Mouse (Mus musculus): Measurements from ENCODE around the gene 4930451I11Rik. TPM values are rescaled to one million over a fixed set of nuclear protein-coding genes. Genes with fewer than 3 reads are reported as not detected.

The 4930451I11Rik gene
- polyA plus RNA-seq, 1 experiment from 2014 or later = not detected

DNA sequence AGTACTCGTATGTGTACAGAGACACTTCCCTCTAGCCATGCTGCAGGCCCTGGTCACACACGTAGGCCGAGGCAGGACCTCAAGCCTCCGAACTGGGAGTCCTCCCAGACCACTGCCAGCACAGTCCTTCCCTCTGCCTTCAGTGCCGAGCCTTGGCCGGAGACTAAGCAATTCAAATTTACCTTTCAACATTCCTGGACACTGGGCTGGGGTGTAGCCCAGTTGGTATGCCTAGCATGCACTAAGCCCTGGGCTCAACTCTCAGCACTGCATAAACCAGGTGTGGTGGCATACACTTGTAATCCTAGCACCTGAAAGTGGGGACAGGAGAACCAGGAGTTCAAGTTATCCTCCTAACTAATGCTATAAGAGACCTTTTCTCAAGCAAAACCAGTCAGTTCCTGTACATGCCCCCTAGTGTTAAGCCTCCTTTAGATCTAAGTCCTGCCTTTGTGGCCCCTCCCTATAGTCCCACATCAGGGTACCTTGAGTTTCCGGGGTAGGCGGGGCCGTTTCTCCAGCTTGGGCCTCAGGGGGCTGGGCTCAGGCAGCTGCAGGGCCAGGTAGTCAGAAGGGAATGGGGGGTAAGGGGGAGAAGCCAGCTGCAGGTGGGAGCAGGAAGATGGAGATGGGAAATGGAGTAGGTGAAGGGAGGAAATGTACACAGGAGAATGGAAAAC lies 25.4 kb upstream of the 4930451I11Rik start:
- Histone ChIP-seq H3K9me3 (replicated peaks) (no peaks in the 10 kb centered on the region), H3K27ac (ENCODE audit: poor library complexity, severe bottlenecking) (no peak overlapping the region), H3K36me3 (peaks cover 83% of the 10 kb centered on the region), H3K4me1 (replicated peaks) (peaks cover 6% of the 10 kb centered on the region), H3K4me2 (no peak overlapping the region), H3K9ac (no peak overlapping the region), H3K4me3 (no peak overlapping the region), H3K27me3 (replicated peaks) (no peaks in the 10 kb centered on the region)
- 77% methylated on average over 9 of the region's 9 CpGs for WGBS
- ATAC-seq (ENCODE audit: insufficient number of reproducible peaks, low FRiP score) = no peak

- WGBS = 81% methylated on average over 3 of the region's 3 CpGs
- Histone ChIP-seq H3K4me1 (replicated peaks) (no peaks in the 10 kb centered on the region), H3K36me3 (peaks cover 87% of the 10 kb centered on the region), H3K9me3 (replicated peaks) (no peaks in the 10 kb centered on the region), H3K27me3 (replicated peaks) (peaks cover 7% of the 10 kb centered on the region), H3K4me2 (no peak overlapping the region), H3K4me3 (no peak overlapping the region), H3K9ac (no peak overlapping the region), H3K27ac (ENCODE audit: poor library complexity, severe bottlenecking) (no peak overlapping the region)
- ATAC-seq (ENCODE audit: insufficient number of reproducible peaks, low FRiP score) = no peak
Measured at GRCm38 (mm10) chr7:126855641-126856040, 24.2 kb upstream of the 4930451I11Rik start.

- WGBS = 83% methylated on average over 5 of the region's 5 CpGs
- Histone ChIP-seq H3K4me3 (no peak overlapping the region), H3K9ac (no peak overlapping the region), H3K4me1 (replicated peaks) (peaks cover 9% of the 10 kb centered on the region), H3K27me3 (replicated peaks) (peaks cover 29% of the 10 kb centered on the region), H3K4me2 (no peak overlapping the region), H3K9me3 (replicated peaks) (no peaks in the 10 kb centered on the region), H3K36me3 (peaks cover 69% of the 10 kb centered on the region), H3K27ac (ENCODE audit: poor library complexity, severe bottlenecking) (no peak overlapping the region)
- ATAC-seq (ENCODE audit: insufficient number of reproducible peaks, low FRiP score) = no peak
Measured at GRCm38 (mm10) chr7:126853454-126853853, 22.0 kb upstream of the 4930451I11Rik start.

- Histone ChIP-seq H3K27ac (ENCODE audit: poor library complexity, severe bottlenecking) (no peak overlapping the region), H3K4me1 (replicated peaks) (peaks cover 22% of the 10 kb centered on the region), H3K4me2 (no peak overlapping the region), H3K9ac (no peak overlapping the region), H3K9me3 (replicated peaks) (no peaks in the 10 kb centered on the region), H3K36me3 (peaks cover 47% of the 10 kb centered on the region), H3K4me3 (no peak overlapping the region), H3K27me3 (replicated peaks) (peaks cover 51% of the 10 kb centered on the region)
- ATAC-seq (ENCODE audit: insufficient number of reproducible peaks, low FRiP score) = no peak
- 44% methylated on average over 12 of the region's 12 CpGs for WGBS
Measured at GRCm38 (mm10) chr7:126851192-126851591, 19.8 kb upstream of the 4930451I11Rik start.

DNA sequence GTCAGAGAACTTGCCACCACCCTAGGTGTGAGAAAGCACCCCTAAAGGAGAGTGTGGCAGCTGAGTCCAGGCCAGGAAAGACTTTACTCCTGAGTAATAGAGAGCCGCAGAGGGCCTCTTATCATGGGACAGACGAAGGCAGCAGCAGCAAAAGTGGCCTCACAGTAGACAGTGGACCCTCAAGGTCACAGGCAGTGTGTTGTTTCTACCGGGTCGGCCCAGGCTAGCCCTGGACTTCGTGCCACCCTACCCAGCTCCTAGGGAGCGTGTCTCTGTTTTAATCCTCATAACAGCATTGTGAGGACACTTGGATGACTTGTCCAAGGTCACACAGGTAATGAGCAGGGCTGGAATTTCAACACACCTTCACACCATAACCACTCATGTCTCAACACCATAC lies 18.7 kb upstream of the 4930451I11Rik start:
- no peak overlapping the region for H3K4me3 ChIP-seq
- no peak for ATAC-seq (ENCODE audit: insufficient number of reproducible peaks, low FRiP score)
- peaks cover 22% of the 10 kb centered on the region for H3K4me1 ChIP-seq (replicated peaks)
- no peak overlapping the region for H3K27ac ChIP-seq (ENCODE audit: poor library complexity, severe bottlenecking)
- H3K4me2 ChIP-seq = no peak overlapping the region
- H3K9ac ChIP-seq = no peak overlapping the region
- peaks cover 55% of the 10 kb centered on the region for H3K27me3 ChIP-seq (replicated peaks)
- WGBS = 58% methylated on average over 6 of the region's 6 CpGs
- no peaks in the 10 kb centered on the region for H3K9me3 ChIP-seq (replicated peaks)
- H3K36me3 ChIP-seq = peaks cover 36% of the 10 kb centered on the region

DNA sequence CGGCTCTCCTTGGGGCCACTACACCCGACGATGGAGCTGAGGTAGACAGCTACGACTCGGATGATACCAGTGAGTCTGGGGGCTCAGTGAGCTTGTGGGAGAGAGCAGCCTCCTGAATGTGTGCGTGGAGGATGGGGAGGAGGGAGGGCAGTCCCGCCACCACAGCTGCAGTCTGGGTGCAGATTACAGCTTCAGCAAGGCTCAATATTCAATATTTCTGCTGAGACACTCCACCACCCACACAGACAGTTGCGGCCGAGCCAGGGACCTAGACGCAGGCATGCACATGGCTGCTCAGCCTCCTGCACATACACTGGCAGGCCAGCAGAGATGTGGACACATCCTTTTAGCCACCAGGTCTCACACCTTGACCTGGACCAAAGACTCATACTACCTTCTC lies 17.4 kb upstream of the 4930451I11Rik start:
- 30% methylated on average over 10 of the region's 10 CpGs for WGBS
- no peak overlapping the region for H3K27ac ChIP-seq (ENCODE audit: poor library complexity, severe bottlenecking)
- peak overlapping the region; percentile 96; the same call in 1 of the 2 replicates for H3K4me2 ChIP-seq
- H3K4me3 ChIP-seq = no peak overlapping the region
- no peak for ATAC-seq (ENCODE audit: insufficient number of reproducible peaks, low FRiP score)
- H3K36me3 ChIP-seq = peaks cover 23% of the 10 kb centered on the region
- H3K27me3 ChIP-seq (replicated peaks) = peaks cover 65% of the 10 kb centered on the region
- H3K4me1 ChIP-seq (replicated peaks) = peaks cover 22% of the 10 kb centered on the region
- H3K9me3 ChIP-seq (replicated peaks) = no peaks in the 10 kb centered on the region
- no peak overlapping the region for H3K9ac ChIP-seq

DNA sequence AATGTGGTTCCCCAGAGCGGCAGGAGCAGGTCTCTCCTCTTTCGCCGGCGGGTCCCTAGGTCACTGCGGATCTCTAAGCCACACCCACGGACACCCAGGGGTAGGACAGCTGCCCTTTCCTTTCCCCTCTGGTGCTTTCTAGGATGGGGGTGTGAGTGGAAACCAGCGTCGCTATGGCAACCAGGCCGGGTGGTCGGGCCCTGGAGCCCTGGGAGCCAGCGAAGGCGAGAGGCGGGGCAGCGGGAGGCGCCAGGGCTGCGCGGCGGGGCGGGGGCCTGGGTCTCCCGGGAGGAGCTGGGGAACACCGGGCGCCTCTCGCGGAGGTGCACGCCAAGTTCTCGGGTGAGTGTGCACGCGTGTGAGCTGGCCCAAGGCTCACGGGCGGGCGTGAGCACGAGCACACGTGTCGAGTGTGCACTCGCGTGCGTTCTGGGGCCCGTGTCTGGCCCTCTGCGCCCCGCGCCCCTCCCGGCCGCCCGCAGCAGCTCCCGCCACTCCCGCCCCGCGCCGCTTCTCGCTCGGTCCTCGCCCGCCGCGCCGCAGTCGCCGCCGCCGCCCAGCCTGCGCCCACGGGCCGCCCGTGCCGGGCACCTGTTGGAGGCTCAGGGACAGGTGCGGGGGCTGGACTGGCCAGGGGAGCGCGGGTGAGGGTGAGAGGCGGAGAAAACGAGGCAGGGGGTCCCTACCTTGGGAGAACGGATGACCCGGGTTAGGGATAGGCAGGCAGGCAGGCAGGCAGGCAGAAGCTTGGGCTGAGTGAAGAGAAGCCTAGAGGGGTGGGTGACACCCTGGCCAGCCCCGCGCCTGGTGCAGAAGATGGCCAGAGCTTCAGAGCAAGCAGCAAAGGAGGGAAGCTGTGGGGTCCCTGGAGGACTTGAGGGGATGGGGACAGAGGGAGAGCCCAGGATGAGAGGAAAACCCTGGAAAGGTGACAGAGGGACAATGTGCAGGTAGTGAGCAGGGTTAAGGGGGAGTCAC lies 16.3 kb upstream of the 4930451I11Rik start:
- WGBS = under 1% methylated on average over 67 of the region's 74 CpGs
- Histone ChIP-seq H3K4me1 (replicated peaks) (peaks cover 22% of the 10 kb centered on the region), H3K9me3 (replicated peaks) (no peaks in the 10 kb centered on the region), H3K9ac (peak overlapping the region; percentile 59), H3K4me2 (peak overlapping the region; percentile 96), H3K4me3 (peak overlapping the region; percentile 55), H3K36me3 (peaks cover 12% of the 10 kb centered on the region), H3K27ac (ENCODE audit: poor library complexity, severe bottlenecking) (no peak overlapping the region), H3K27me3 (replicated peaks) (peaks cover 65% of the 10 kb centered on the region)
- no peak for ATAC-seq (ENCODE audit: insufficient number of reproducible peaks, low FRiP score)

DNA sequence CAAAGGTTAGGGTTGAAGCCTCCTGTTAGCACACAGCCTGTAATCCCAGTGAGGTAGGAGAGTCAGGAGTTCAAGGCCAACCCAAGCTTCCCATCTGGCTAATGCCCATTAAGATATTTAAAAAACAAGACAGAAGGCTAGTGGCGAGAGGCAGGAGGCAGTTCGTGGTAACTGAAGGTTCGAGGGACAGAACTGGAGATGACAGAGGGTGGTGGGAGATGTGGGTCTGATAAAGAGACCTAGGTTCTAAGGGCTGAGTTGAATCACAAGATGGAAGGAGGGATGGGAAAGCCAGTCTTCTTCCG lies 15.6 kb upstream of the 4930451I11Rik start, which contains the start of gene Doc2a:
Doc2a (plus strand) TSS at position 301 of the 305 bp plus-strand sequence.
- peaks cover 22% of the 10 kb centered on the region for H3K4me1 ChIP-seq (replicated peaks)
- H3K9ac ChIP-seq = peak within 1 kb of the TSS; percentile 59
- no peak for ATAC-seq (ENCODE audit: insufficient number of reproducible peaks, low FRiP score)
- no peaks in the 10 kb centered on the region for H3K9me3 ChIP-seq (replicated peaks)
- H3K4me3 ChIP-seq = peak within 1 kb of the TSS; percentile 55
- H3K36me3 ChIP-seq = peaks cover 5% of the 10 kb centered on the region
- peak within 1 kb of the TSS; percentile 96 for H3K4me2 ChIP-seq
- no peak within 1 kb of the TSS for H3K27ac ChIP-seq (ENCODE audit: poor library complexity, severe bottlenecking)
- WGBS = 25% methylated on average over 4 of the region's 4 CpGs
- H3K27me3 ChIP-seq (replicated peaks) = peaks cover 65% of the 10 kb centered on the region

GRCm38 (mm10) chr7:126845516-126845915 lies 14.1 kb upstream of the 4930451I11Rik start:
- Histone ChIP-seq H3K9ac (no peak overlapping the region), H3K27me3 (replicated peaks) (peaks cover 57% of the 10 kb centered on the region), H3K9me3 (replicated peaks) (0 out of 2 replicates have a peak, but pooled peaks cover 4% of the 10 kb centered on the region), H3K27ac (ENCODE audit: poor library complexity, severe bottlenecking) (no peak overlapping the region), H3K4me1 (replicated peaks) (peaks cover 22% of the 10 kb centered on the region), H3K4me3 (no peak overlapping the region), H3K36me3 (no peaks in the 10 kb centered on the region), H3K4me2 (no peak overlapping the region)
- no peak for ATAC-seq (ENCODE audit: insufficient number of reproducible peaks, low FRiP score)
- WGBS = 89% methylated on average over 2 of the region's 2 CpGs

DNA sequence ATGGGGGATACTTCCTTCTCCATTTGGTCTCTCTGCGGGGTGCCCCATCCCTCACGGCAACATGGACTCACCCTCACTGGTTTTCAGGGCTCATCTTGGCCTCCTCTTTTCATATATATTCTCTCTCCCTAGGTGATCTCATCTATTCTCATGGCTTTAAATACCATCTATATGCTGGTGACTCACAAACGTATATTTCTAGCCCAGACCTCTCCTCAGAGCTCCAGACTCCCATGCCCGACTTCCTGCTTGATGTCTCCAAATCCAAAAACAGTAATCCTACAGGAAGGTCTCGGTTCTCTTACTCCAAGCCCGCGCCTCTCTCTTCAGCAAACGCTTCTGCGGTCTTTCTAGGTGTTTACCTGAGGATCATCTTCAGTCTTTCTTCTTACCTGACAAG lies 11.8 kb upstream of the 4930451I11Rik start:
- WGBS = 63% methylated on average over 9 of the region's 9 CpGs
- peaks cover 34% of the 10 kb centered on the region for H3K27me3 ChIP-seq (replicated peaks)
- ATAC-seq (ENCODE audit: insufficient number of reproducible peaks, low FRiP score) = no peak

GRCm38 (mm10) chr7:126833294-126833693 lies 1.9 kb upstream of the 4930451I11Rik start:
- no peak overlapping the region for H3K4me3 ChIP-seq
- H3K36me3 ChIP-seq = no peaks in the 10 kb centered on the region
- no peaks in the 10 kb centered on the region for H3K9me3 ChIP-seq (replicated peaks)
- 0 out of 2 replicates have a peak, but pooled peaks cover 3% of the 10 kb centered on the region for H3K4me1 ChIP-seq (replicated peaks)
- H3K4me2 ChIP-seq = no peak overlapping the region
- WGBS = 90% methylated on average over 1 of the region's 1 CpGs
- no peak overlapping the region for H3K9ac ChIP-seq
- peaks cover 35% of the 10 kb centered on the region for H3K27me3 ChIP-seq (replicated peaks)
- no peak for ATAC-seq (ENCODE audit: insufficient number of reproducible peaks, low FRiP score)
- H3K27ac ChIP-seq (ENCODE audit: poor library complexity, severe bottlenecking) = no peak overlapping the region

More for the DNA sequence above, 11.8 kb upstream of the 4930451I11Rik start:
- Histone ChIP-seq H3K9me3 (replicated peaks) (0 out of 2 replicates have a peak, but pooled peaks cover 4% of the 10 kb centered on the region), H3K9ac (no peak overlapping the region), H3K36me3 (no peaks in the 10 kb centered on the region), H3K4me1 (replicated peaks) (peaks cover 12% of the 10 kb centered on the region), H3K4me2 (no peak overlapping the region), H3K27ac (ENCODE audit: poor library complexity, severe bottlenecking) (no peak overlapping the region), H3K4me3 (no peak overlapping the region)

All from heart, embryonic 12.5 days (tissue).